Mouse (Mus musculus): ENCODE data around the gene Ptrh1. TPM values are rescaled to one million over a fixed set of nuclear protein-coding genes. Genes with fewer than 3 reads are reported as not detected.

Gene Ptrh1
- total and polyA plus RNA-seq, 2 experiments from 2014 or later, result 4.8 to 5.5 TPM

GRCm38 (mm10) chr2:32824778-32825177, 49.2 kb downstream of the Ptrh1 start:
- H3K4me1 ChIP-seq (ENCODE audit: insufficient read depth), result no peaks in the 10 kb centered on the region
- no peak for DNase-seq
- no peaks in the 10 kb centered on the region for H3K9me3 ChIP-seq (ENCODE audit: low read length)
- H3K36me3 ChIP-seq (ENCODE audit: insufficient read depth), result peaks cover 20% of the 10 kb centered on the region
- no peak for ATAC-seq
- no peak overlapping the region for H3K4me3 ChIP-seq (ENCODE audit: low read depth, low read length)
- no peaks in the 10 kb centered on the region for H3K27me3 ChIP-seq (ENCODE audit: insufficient read depth, low read length)
- H3K4me2 ChIP-seq (ENCODE audit: low read depth), result no peak overlapping the region
- no peak for TF ChIP-seq CTCF (IDR thresholded peaks at IDR 0.05; ENCODE audit: low read depth)
- 94% methylated on average over 1 of the region's 1 CpGs for WGBS
- no peak overlapping the region for H3K27ac ChIP-seq (ENCODE audit: low read depth, low read length)
- no peak overlapping the region for H3K9ac ChIP-seq

- H3K4me1 ChIP-seq (ENCODE audit: insufficient read depth), result no peaks in the 10 kb centered on the region
- 78% methylated on average over 6 of the region's 6 CpGs for WGBS
- H3K9me3 ChIP-seq (ENCODE audit: low read length), result no peaks in the 10 kb centered on the region
- peaks cover 14% of the 10 kb centered on the region for H3K36me3 ChIP-seq (ENCODE audit: insufficient read depth)
- no peak for DNase-seq
- no peak overlapping the region for H3K4me3 ChIP-seq (ENCODE audit: low read depth, low read length)
- no peak for ATAC-seq
- no peak overlapping the region for H3K4me2 ChIP-seq (ENCODE audit: low read depth)
- no peak overlapping the region for H3K9ac ChIP-seq
- no peak overlapping the region for H3K27ac ChIP-seq (ENCODE audit: low read depth, low read length)
- no peak for TF ChIP-seq CTCF (IDR thresholded peaks at IDR 0.05; ENCODE audit: low read depth)
- H3K27me3 ChIP-seq (ENCODE audit: insufficient read depth, low read length), result no peaks in the 10 kb centered on the region
These were observed 50.2 kb downstream of the Ptrh1 start for GRCm38 (mm10) chr2:32825796-32826195.

Other genes starting within 250 kb of the Ptrh1 start
- 17.6 and 19.7 TPM in 2 replicates for gene Fam102a, start 240.5 kb upstream of the Ptrh1 start, total RNA-seq (2014; rRNA removed)
- gene Fam102a, start 240.5 kb upstream of the Ptrh1 start, polyA plus RNA-seq (2015; fragmentation: Nextera tagmentation; extraction: Ambion mirVana), result 7.2 and 7.5 TPM in 2 replicates
- 59.2 and 60.5 TPM in 2 replicates for gene Dpm2, start 204.9 kb upstream of the Ptrh1 start, total RNA-seq (2014; rRNA removed)
- 142 and 152 TPM in 2 replicates for gene Dpm2, start 204.9 kb upstream of the Ptrh1 start, polyA plus RNA-seq (2015; fragmentation: Nextera tagmentation; extraction: Ambion mirVana)
- gene Pip5kl1, start 201.0 kb upstream of the Ptrh1 start, total RNA-seq (2014; rRNA removed), result 6.4 and 11.8 TPM in 2 replicates
- 5.6 and 8.2 TPM in 2 replicates for gene Pip5kl1, start 201.0 kb upstream of the Ptrh1 start, polyA plus RNA-seq (2015; fragmentation: Nextera tagmentation; extraction: Ambion mirVana)
- gene 9430097D07Rik, start 200.1 kb upstream of the Ptrh1 start, total RNA-seq (2014; rRNA removed), result 0.38 and 1.0 TPM in 2 replicates
- 0.26 and 0.45 TPM in 2 replicates for gene 9430097D07Rik, start 200.1 kb upstream of the Ptrh1 start, polyA plus RNA-seq (2015; fragmentation: Nextera tagmentation; extraction: Ambion mirVana)
- gene St6galnac4, start 188.7 kb upstream of the Ptrh1 start, total RNA-seq (2014; rRNA removed), result 32.4 and 35.5 TPM in 2 replicates
- 31.3 and 33.2 TPM in 2 replicates for gene St6galnac4, start 188.7 kb upstream of the Ptrh1 start, polyA plus RNA-seq (2015; fragmentation: Nextera tagmentation; extraction: Ambion mirVana)
- gene St6galnac6, start 176.1 kb upstream of the Ptrh1 start, total RNA-seq (2014; rRNA removed), result 65.3 and 72.9 TPM in 2 replicates
- gene St6galnac6, start 176.1 kb upstream of the Ptrh1 start, polyA plus RNA-seq (2015; fragmentation: Nextera tagmentation; extraction: Ambion mirVana), result 34.8 and 42.3 TPM in 2 replicates
- 114 and 123 TPM in 2 replicates for gene Ak1, start 154.0 kb upstream of the Ptrh1 start, total RNA-seq (2014; rRNA removed)
- gene Ak1, start 154.0 kb upstream of the Ptrh1 start, polyA plus RNA-seq (2015; fragmentation: Nextera tagmentation; extraction: Ambion mirVana), result 119 and 123 TPM in 2 replicates
- gene Eng, start 129.2 kb upstream of the Ptrh1 start, total RNA-seq (2014; rRNA removed), result 8.2 and 14.7 TPM in 2 replicates
- gene Eng, start 129.2 kb upstream of the Ptrh1 start, polyA plus RNA-seq (2015; fragmentation: Nextera tagmentation; extraction: Ambion mirVana), result 19.3 and 22.1 TPM in 2 replicates
- gene Fpgs, start 71.6 kb upstream of the Ptrh1 start, total RNA-seq (2014; rRNA removed), result 22.4 and 31.5 TPM in 2 replicates
- 20.7 and 22.0 TPM in 2 replicates for gene Fpgs, start 71.6 kb upstream of the Ptrh1 start, polyA plus RNA-seq (2015; fragmentation: Nextera tagmentation; extraction: Ambion mirVana)
- gene Cdk9, start 62.7 kb upstream of the Ptrh1 start, total RNA-seq (2014; rRNA removed), result 90.5 and 94.5 TPM in 2 replicates
- gene Cdk9, start 62.7 kb upstream of the Ptrh1 start, polyA plus RNA-seq (2015; fragmentation: Nextera tagmentation; extraction: Ambion mirVana), result 66.5 and 67.5 TPM in 2 replicates
- gene Sh2d3c, start 54.7 kb upstream of the Ptrh1 start, total RNA-seq (2014; rRNA removed), result 16.5 and 24.1 TPM in 2 replicates
- 41.3 and 48.9 TPM in 2 replicates for gene Sh2d3c, start 54.7 kb upstream of the Ptrh1 start, polyA plus RNA-seq (2015; fragmentation: Nextera tagmentation; extraction: Ambion mirVana)
- 2.1 and 4.3 TPM in 2 replicates for gene 6330409D20Rik, start 34.8 kb upstream of the Ptrh1 start, total RNA-seq (2014; rRNA removed)
- gene 6330409D20Rik, start 34.8 kb upstream of the Ptrh1 start, polyA plus RNA-seq (2015; fragmentation: Nextera tagmentation; extraction: Ambion mirVana), result 2.2 and 2.9 TPM in 2 replicates
- 51.4 and 54.3 TPM in 2 replicates for gene Tor2a, start 18.6 kb upstream of the Ptrh1 start, total RNA-seq (2014; rRNA removed)
- 40.7 and 44.8 TPM in 2 replicates for gene Tor2a, start 18.6 kb upstream of the Ptrh1 start, polyA plus RNA-seq (2015; fragmentation: Nextera tagmentation; extraction: Ambion mirVana)
- gene Ttc16, start 153 bp upstream of the Ptrh1 start, total RNA-seq (2014; rRNA removed), result 1.00 and 1.8 TPM in 2 replicates
- 0.68 and 1.2 TPM in 2 replicates for gene Ttc16, start 153 bp upstream of the Ptrh1 start, polyA plus RNA-seq (2015; fragmentation: Nextera tagmentation; extraction: Ambion mirVana)
- 1.0 and 1.2 TPM in 2 replicates for gene Cfap157, start 8.6 kb downstream of the Ptrh1 start, total RNA-seq (2014; rRNA removed)
- gene Cfap157, start 8.6 kb downstream of the Ptrh1 start, polyA plus RNA-seq (2015; fragmentation: Nextera tagmentation; extraction: Ambion mirVana), result 0.94 and 2.8 TPM in 2 replicates
- 109 and 135 TPM in 2 replicates for gene Stxbp1, start 71.5 kb downstream of the Ptrh1 start, total RNA-seq (2014; rRNA removed)
- 268 and 350 TPM in 2 replicates for gene Stxbp1, start 71.5 kb downstream of the Ptrh1 start, polyA plus RNA-seq (2015; fragmentation: Nextera tagmentation; extraction: Ambion mirVana)
- 38.1 and 43.9 TPM in 2 replicates for gene Fam129b, start 100.3 kb downstream of the Ptrh1 start, total RNA-seq (2014; rRNA removed)
- 26.6 and 27.7 TPM in 2 replicates for gene Fam129b, start 100.3 kb downstream of the Ptrh1 start, polyA plus RNA-seq (2015; fragmentation: Nextera tagmentation; extraction: Ambion mirVana)
- 266 and 507 TPM in 2 replicates for gene Rpl12, start 185.8 kb downstream of the Ptrh1 start, total RNA-seq (2014; rRNA removed)
- 102 and 129 TPM in 2 replicates for gene Rpl12, start 185.8 kb downstream of the Ptrh1 start, polyA plus RNA-seq (2015; fragmentation: Nextera tagmentation; extraction: Ambion mirVana)
- gene Lrsam1, start 185.8 kb downstream of the Ptrh1 start, total RNA-seq (2014; rRNA removed), result 23.1 and 28.7 TPM in 2 replicates
- 12.7 and 17.4 TPM in 2 replicates for gene Lrsam1, start 185.8 kb downstream of the Ptrh1 start, polyA plus RNA-seq (2015; fragmentation: Nextera tagmentation; extraction: Ambion mirVana)
- 18.9 and 26.9 TPM in 2 replicates for gene Slc2a8, start 206.3 kb downstream of the Ptrh1 start, total RNA-seq (2014; rRNA removed)
- gene Slc2a8, start 206.3 kb downstream of the Ptrh1 start, polyA plus RNA-seq (2015; fragmentation: Nextera tagmentation; extraction: Ambion mirVana), result 22.8 and 24.6 TPM in 2 replicates

All from forebrain, postnatal 0 days (tissue).